Mouse (Mus musculus): Measurements from ENCODE around the gene Fam43a.

DNA sequence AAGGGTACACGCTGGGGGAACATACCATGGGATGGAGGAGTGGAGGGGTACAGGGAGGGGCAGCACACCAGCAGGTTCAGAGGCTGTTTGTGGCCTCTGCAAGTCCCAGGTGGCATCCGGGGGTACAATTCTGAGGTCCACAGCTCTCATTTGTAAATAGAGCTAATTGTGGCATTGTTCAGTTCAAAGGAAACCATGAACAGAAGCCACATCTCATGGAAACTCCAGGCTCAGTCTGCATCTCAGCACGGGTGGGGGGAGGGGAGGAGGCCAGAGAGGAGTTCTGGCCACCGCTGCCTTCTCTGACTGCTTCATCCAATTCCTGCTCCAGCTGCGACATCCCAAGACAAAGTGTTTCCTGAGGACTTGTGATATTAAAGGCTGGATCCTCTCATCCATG, 14.6 kb downstream of the Fam43a start:
- TF ChIP-seq CTCF (IDR thresholded peaks at IDR 0.05; ENCODE audit: extremely low read depth, insufficient read length, insufficient replicate concordance, low read depth, low read length) (no peak), POLR2A (IDR thresholded peaks at IDR 0.05; ENCODE audit: low read depth, low read length) (no peak)

All from small intestine, adult 2 months (tissue).